Mouse (Mus musculus) embryonic fibroblast, embryonic 13.5 days (primary cell): ENCODE data around the gene Adgrg6.

Experiments
- CTCF ChIP-seq: IDR thresholded peaks from 2 replicates; pipeline ENCODE4 v1.5.1; 2011; ENCODE audit warnings: mild to moderate bottlenecking, control low read depth, low read length, moderate library complexity, borderline replicate concordance; ENCODE audit not compliant: insufficient read depth
- POLR2A ChIP-seq: IDR thresholded peaks from 2 replicates; pipeline ENCODE4 v1.6.1; 2011; ENCODE audit warnings: low read depth, mild to moderate bottlenecking, control low read depth, low read length, moderate library complexity

- TF ChIP-seq CTCF (no peak), POLR2A (no peak)
Measured at GRCm38 (mm10) chr10:14590816-14591215, 45.4 kb upstream of the Adgrg6 start.
